Mouse (Mus musculus): ENCODE measurements around the gene Nek4. TPM values are rescaled to one million over a fixed set of nuclear protein-coding genes. Genes with fewer than 3 reads are reported as not detected.

Nek4 gene
- polyA plus RNA-seq, 1 experiment from 2014 or later: 17.9 TPM

- H3K9ac ChIP-seq (replicated peaks; ENCODE audit: low read length): peak overlapping the region; percentile 92; the same call in 1 of the 2 replicates
- peak overlapping the region; percentile 72 for H3K4me3 ChIP-seq (replicated peaks; ENCODE audit: low read depth, low read length)
- H3K27me3 ChIP-seq (ENCODE audit: control insufficient read depth, insufficient read depth, low read length): no peaks in the 10 kb centered on the region
- no peaks in the 10 kb centered on the region for H3K9me3 ChIP-seq (ENCODE audit: control insufficient read depth, low read length)
- no peak overlapping the region for H3K27ac ChIP-seq (replicated peaks; ENCODE audit: low read depth, low read length)
- no peak for ATAC-seq (ENCODE audit: low FRiP score, low TSS enrichment)
- peak overlapping the region; percentile 82 for H3K4me2 ChIP-seq (ENCODE audit: low read length)
- WGBS: 0% methylated on average over 2 of the region's 2 CpGs
- DNase-seq: peak; percentile 8
- peaks cover 18% of the 10 kb centered on the region for H3K4me1 ChIP-seq (ENCODE audit: control insufficient read depth, insufficient read depth, low read length)
- H3K36me3 ChIP-seq (ENCODE audit: control insufficient read depth, insufficient read depth, low read length): peaks cover 48% of the 10 kb centered on the region
These were observed 66.7 kb downstream of the Nek4 start for GRCm38 (mm10) chr14:31017854-31018253.

GRCm38 (mm10) chr14:31018860-31019291 is 67.7 kb downstream of the Nek4 start, which contains the start of the genes Pbrm1 and Gnl3:
Pbrm1 (plus strand) TSS chr14:31019138.
Gnl3 (minus strand) TSS chr14:31019152.
- H3K36me3 ChIP-seq (ENCODE audit: control insufficient read depth, insufficient read depth, low read length): peaks cover 47% of the 10 kb centered on the region
- H3K9me3 ChIP-seq (ENCODE audit: control insufficient read depth, low read length): no peaks in the 10 kb centered on the region
- no peaks in the 10 kb centered on the region for H3K27me3 ChIP-seq (ENCODE audit: control insufficient read depth, insufficient read depth, low read length)
- peak within 1 kb of the TSS; percentile 92 for H3K9ac ChIP-seq (replicated peaks; ENCODE audit: low read length)
- peak within 1 kb of the TSS; percentile 82 for H3K4me2 ChIP-seq (ENCODE audit: low read length)
- ATAC-seq (ENCODE audit: low FRiP score, low TSS enrichment) (peak; percentile 94), DNase-seq (peak; percentile 98)
- under 1% methylated on average over 52 of the region's 53 CpGs for WGBS
- peaks cover 18% of the 10 kb centered on the region for H3K4me1 ChIP-seq (ENCODE audit: control insufficient read depth, insufficient read depth, low read length)
- peak within 1 kb of the TSS; percentile 99 for H3K27ac ChIP-seq (replicated peaks; ENCODE audit: low read depth, low read length)
- H3K4me3 ChIP-seq (replicated peaks; ENCODE audit: low read depth, low read length): peak within 1 kb of the TSS; percentile 72

GRCm38 (mm10) chr14:31019331-31020205 is 68.4 kb downstream of the Nek4 start:
- Histone ChIP-seq H3K4me3 (replicated peaks; ENCODE audit: low read depth, low read length) (peak overlapping the region; percentile 72), H3K9ac (replicated peaks; ENCODE audit: low read length) (peak overlapping the region; percentile 92), H3K36me3 (ENCODE audit: control insufficient read depth, insufficient read depth, low read length) (peaks cover 46% of the 10 kb centered on the region), H3K27ac (replicated peaks; ENCODE audit: low read depth, low read length) (peak overlapping the region; percentile 99), H3K4me1 (ENCODE audit: control insufficient read depth, insufficient read depth, low read length) (peaks cover 18% of the 10 kb centered on the region), H3K27me3 (ENCODE audit: control insufficient read depth, insufficient read depth, low read length) (no peaks in the 10 kb centered on the region), H3K9me3 (ENCODE audit: control insufficient read depth, low read length) (no peaks in the 10 kb centered on the region), H3K4me2 (ENCODE audit: low read length) (peak overlapping the region; percentile 82)
- ATAC-seq (ENCODE audit: low FRiP score, low TSS enrichment): peak; percentile 94
- DNase-seq: peak; percentile 89
- WGBS: 5% methylated on average over 51 of the region's 56 CpGs

GRCm38 (mm10) chr14:31022579-31022978 is 71.4 kb downstream of the Nek4 start:
- no peak overlapping the region for H3K9ac ChIP-seq (replicated peaks; ENCODE audit: low read length)
- H3K36me3 ChIP-seq (ENCODE audit: control insufficient read depth, insufficient read depth, low read length): peaks cover 48% of the 10 kb centered on the region

GRCm38 (mm10) chr14:31025785-31026184 is 74.6 kb downstream of the Nek4 start:
- Histone ChIP-seq H3K27me3 (ENCODE audit: control insufficient read depth, insufficient read depth, low read length) (no peaks in the 10 kb centered on the region), H3K9ac (replicated peaks; ENCODE audit: low read length) (no peak overlapping the region), H3K4me1 (ENCODE audit: control insufficient read depth, insufficient read depth, low read length) (0 out of 2 replicates have a peak, but pooled peaks cover under 1% of the 10 kb centered on the region), H3K9me3 (ENCODE audit: control insufficient read depth, low read length) (no peaks in the 10 kb centered on the region), H3K4me2 (ENCODE audit: low read length) (no peak overlapping the region), H3K36me3 (ENCODE audit: control insufficient read depth, insufficient read depth, low read length) (peaks cover 75% of the 10 kb centered on the region), H3K27ac (replicated peaks; ENCODE audit: low read depth, low read length) (no peak overlapping the region), H3K4me3 (replicated peaks; ENCODE audit: low read depth, low read length) (no peak overlapping the region)
- DNase-seq (peak; percentile 4), ATAC-seq (ENCODE audit: low FRiP score, low TSS enrichment) (no peak)
- 76% methylated on average over 3 of the region's 3 CpGs for WGBS

More at GRCm38 (mm10) chr14:31022579-31022978, 71.4 kb downstream of the Nek4 start:
- DNase-seq (no peak), ATAC-seq (ENCODE audit: low FRiP score, low TSS enrichment) (no peak)
- Histone ChIP-seq H3K4me3 (replicated peaks; ENCODE audit: low read depth, low read length) (no peak overlapping the region), H3K4me2 (ENCODE audit: low read length) (no peak overlapping the region), H3K4me1 (ENCODE audit: control insufficient read depth, insufficient read depth, low read length) (peaks cover 17% of the 10 kb centered on the region), H3K27me3 (ENCODE audit: control insufficient read depth, insufficient read depth, low read length) (no peaks in the 10 kb centered on the region), H3K9me3 (ENCODE audit: control insufficient read depth, low read length) (no peaks in the 10 kb centered on the region), H3K27ac (replicated peaks; ENCODE audit: low read depth, low read length) (no peak overlapping the region)
- 56% methylated on average over 1 of the region's 1 CpGs for WGBS

Other genes starting within 250 kb of the Nek4 start
- gene Sfmbt1, start 236.5 kb upstream of the Nek4 start, polyA plus RNA-seq (2014; fragmentation: Nextera tagmentation; extraction: Ambion mirVana): 17.0 and 20.9 TPM in 2 replicates
- gene Tmem110, start 125.8 kb upstream of the Nek4 start, polyA plus RNA-seq (2014; fragmentation: Nextera tagmentation; extraction: Ambion mirVana): 16.1 and 18.7 TPM in 2 replicates
- gene Mustn1, start 72.2 kb upstream of the Nek4 start, polyA plus RNA-seq (2014; fragmentation: Nextera tagmentation; extraction: Ambion mirVana): 0.18 and 0.34 TPM in 2 replicates
- gene Itih4, start 64.9 kb upstream of the Nek4 start, polyA plus RNA-seq (2014; fragmentation: Nextera tagmentation; extraction: Ambion mirVana): not detected in 2 replicates
- gene Itih3, start 27.6 kb upstream of the Nek4 start, polyA plus RNA-seq (2014; fragmentation: Nextera tagmentation; extraction: Ambion mirVana): 0.53 and 0.84 TPM in 2 replicates
- gene Itih1, start 8.1 kb upstream of the Nek4 start, polyA plus RNA-seq (2014; fragmentation: Nextera tagmentation; extraction: Ambion mirVana): not detected in 2 replicates
- 54.0 and 62.4 TPM in 2 replicates for gene Glt8d1, start 50.0 kb downstream of the Nek4 start, polyA plus RNA-seq (2014; fragmentation: Nextera tagmentation; extraction: Ambion mirVana)
- 287 and 317 TPM in 2 replicates for gene Spcs1, start 50.3 kb downstream of the Nek4 start, polyA plus RNA-seq (2014; fragmentation: Nextera tagmentation; extraction: Ambion mirVana)
- gene Pbrm1, start 67.8 kb downstream of the Nek4 start, polyA plus RNA-seq (2014; fragmentation: Nextera tagmentation; extraction: Ambion mirVana): 120 and 136 TPM in 2 replicates
- gene Gnl3, start 67.8 kb downstream of the Nek4 start, polyA plus RNA-seq (2014; fragmentation: Nextera tagmentation; extraction: Ambion mirVana): 44.5 and 49.7 TPM in 2 replicates
- 64.8 and 77.7 TPM in 2 replicates for gene Smim4, start 177.6 kb downstream of the Nek4 start, polyA plus RNA-seq (2014; fragmentation: Nextera tagmentation; extraction: Ambion mirVana)
- 234 and 284 TPM in 2 replicates for gene Nt5dc2, start 179.7 kb downstream of the Nek4 start, polyA plus RNA-seq (2014; fragmentation: Nextera tagmentation; extraction: Ambion mirVana)
- gene Stab1, start 217.3 kb downstream of the Nek4 start, polyA plus RNA-seq (2014; fragmentation: Nextera tagmentation; extraction: Ambion mirVana): 6.6 and 26.6 TPM in 2 replicates